Mouse (Mus musculus) E14TG2a.4 (cell line): ENCODE data around the gene Pspn.

Experiments used
- CTCF ChIP-seq: conservative IDR thresholded peaks from 2 replicates; pipeline ENCODE4 v1.5.1; 2014; ENCODE audit warnings: low read length
- NANOG ChIP-seq: IDR thresholded peaks from 2 replicates; pipeline ENCODE4 v1.6.1; 2014; ENCODE audit warnings: borderline replicate concordance, low read length, mixed read lengths

- TF ChIP-seq CTCF: no peak
- TF ChIP-seq NANOG: no peak
Measured at GRCm38 (mm10) chr17:56995046-56995445, 4.8 kb downstream of the Pspn start.
